Mouse (Mus musculus) lung, postnatal 36 days (tissue): ENCODE data around the gene Cacna2d2.

Source experiments
- DNase-seq: peaks from one replicate; pipeline ENCODE4 v3.0.0; 2022; ENCODE audit warnings: mixed read lengths

Gene Cacna2d2

GRCm38 (mm10) chr9:107409449-107409848, 10.0 kb downstream of the Cacna2d2 start:
- DNase-seq: no peak

GRCm38 (mm10) chr9:107417106-107417505, 17.7 kb downstream of the Cacna2d2 start:
- DNase-seq: no peak

GRCm38 (mm10) chr9:107419491-107420244, 20.3 kb downstream of the Cacna2d2 start:
- no peak for DNase-seq

- DNase-seq: no peak
Measured at GRCm38 (mm10) chr9:107420898-107421297, 21.5 kb downstream of the Cacna2d2 start.

- no peak for DNase-seq
Measured at GRCm38 (mm10) chr9:107422878-107423277, 23.5 kb downstream of the Cacna2d2 start.

GRCm38 (mm10) chr9:107424485-107425175, 25.2 kb downstream of the Cacna2d2 start:
- no peak for DNase-seq

GRCm38 (mm10) chr9:107427876-107428275, 28.5 kb downstream of the Cacna2d2 start:
- DNase-seq: no peak

- DNase-seq: no peak
Measured at GRCm38 (mm10) chr9:107428451-107429186, 29.2 kb downstream of the Cacna2d2 start.

GRCm38 (mm10) chr9:107430445-107430844, 31.0 kb downstream of the Cacna2d2 start:
- no peak for DNase-seq

GRCm38 (mm10) chr9:107432546-107432945, 33.1 kb downstream of the Cacna2d2 start:
- no peak for DNase-seq

GRCm38 (mm10) chr9:107434851-107435250, 35.4 kb downstream of the Cacna2d2 start:
- no peak for DNase-seq

- no peak for DNase-seq
Measured at GRCm38 (mm10) chr9:107435285-107435684, 35.9 kb downstream of the Cacna2d2 start.

- no peak for DNase-seq
Measured at GRCm38 (mm10) chr9:107442891-107443290, 43.5 kb downstream of the Cacna2d2 start.

- no peak for DNase-seq
Measured at GRCm38 (mm10) chr9:107443324-107443723, 43.9 kb downstream of the Cacna2d2 start.

GRCm38 (mm10) chr9:107445011-107445471, 45.6 kb downstream of the Cacna2d2 start:
- no peak for DNase-seq

- no peak for DNase-seq
Measured at GRCm38 (mm10) chr9:107448805-107449517, 49.5 kb downstream of the Cacna2d2 start.

GRCm38 (mm10) chr9:107451400-107451799, 52.0 kb downstream of the Cacna2d2 start:
- DNase-seq: no peak

GRCm38 (mm10) chr9:107451891-107452521, 52.6 kb downstream of the Cacna2d2 start:
- DNase-seq: no peak

- DNase-seq: peak; percentile 9
Measured at GRCm38 (mm10) chr9:107452552-107452951, 53.1 kb downstream of the Cacna2d2 start.

GRCm38 (mm10) chr9:107453151-107453550, 53.7 kb downstream of the Cacna2d2 start:
- peak; percentile 8 for DNase-seq

- DNase-seq: no peak
Measured at GRCm38 (mm10) chr9:107456667-107457066, 57.3 kb downstream of the Cacna2d2 start.

- DNase-seq: no peak
Measured at GRCm38 (mm10) chr9:107462907-107463306, 63.5 kb downstream of the Cacna2d2 start.
